Mouse (Mus musculus) limb, embryonic 10.5 days (tissue): ENCODE data around the gene Pank3. TPM values are rescaled to one million over a fixed set of nuclear protein-coding genes. Genes with fewer than 3 reads are reported as not detected.

Experiments
- DNase-seq: peaks from one replicate; pipeline ENCODE4 v3.0.0-alpha.2; 2017; ENCODE audit warnings: low spot score
- H3K27ac ChIP-seq: fragments of 300-500 bp; sonication (generic); 2 replicates; pipeline ENCODE4 v1.5.1; 2016; ENCODE audit warnings: mild to moderate bottlenecking
- H3K27me3 ChIP-seq: fragments of 300-500 bp; sonication (generic); 2 replicates; pipeline ENCODE4 v1.6.1; 2016; ENCODE audit warnings: low read depth, mild to moderate bottlenecking; ENCODE audit not compliant: poor library complexity, severe bottlenecking
- H3K36me3 ChIP-seq: fragments of 300-500 bp; sonication (generic); 2 replicates; pipeline ENCODE4 v1.6.1; 2016; ENCODE audit warnings: mild to moderate bottlenecking, moderate library complexity
- H3K4me1 ChIP-seq: fragments of 300-500 bp; sonication (generic); 2 replicates; pipeline ENCODE4 v1.6.1; 2016
- H3K4me3 ChIP-seq: fragments of 300-500 bp; sonication (generic); 2 replicates; pipeline ENCODE4 v1.5.1; 2016; ENCODE audit warnings: mild to moderate bottlenecking, moderate library complexity
- H3K9me3 ChIP-seq: fragments of 300-500 bp; sonication (generic); replicated peaks from 2 replicates; pipeline ENCODE4 v1.6.1; 2016; ENCODE audit warnings: mild to moderate bottlenecking
- WGBS: fragments of 180-500 bp; shearing (Covaris S2); methylation state at CpG from one replicate; pipeline ENCODE4 v1.1.7; 2016; 5-methylcytosine and 5-hydroxymethylcytosine counted together
- polyA plus RNA-seq: library from polyadenylated mRNA; unstranded; fragments of >200 nt; fragmentation: Nextera tagmentation; extraction: Ambion mirVana; gene quantifications from 2 replicates; pipeline ENCODE4 v1.2.1, GENCODE M21; 2016

The Pank3 gene
- 9.9 and 14.1 TPM in 2 replicates for polyA plus RNA-seq

DNA sequence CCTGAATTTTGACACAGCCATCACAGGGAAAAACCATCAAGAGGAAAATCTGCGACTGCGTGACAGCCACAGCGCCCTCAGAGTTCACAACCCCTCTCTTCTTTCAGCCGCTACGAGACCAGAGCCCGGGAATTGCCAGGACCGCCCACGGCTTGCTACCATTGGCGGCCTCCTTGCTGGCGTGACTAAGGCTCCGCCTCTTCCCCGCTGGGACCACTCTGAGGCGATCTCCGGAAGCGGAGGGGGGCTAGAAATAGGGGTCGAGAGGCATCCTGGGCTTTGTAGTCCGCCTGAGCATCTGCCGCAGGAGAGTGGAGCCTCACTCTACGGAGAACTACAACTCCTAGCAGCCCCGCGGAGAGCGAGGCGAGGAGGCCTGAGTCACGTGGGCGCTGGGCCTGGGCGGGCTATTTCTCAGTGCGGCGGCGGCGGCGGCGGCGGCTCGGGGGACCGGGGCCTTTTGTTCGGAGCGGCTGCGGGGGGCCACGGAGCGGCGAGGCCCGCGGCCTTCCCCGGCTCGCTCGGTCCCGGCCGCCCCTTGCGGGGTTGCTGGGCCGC is at the start of gene Pank3:
Gene Pank3 (plus strand): TSS at position 297 of the 558 bp plus-strand sequence.
- Histone ChIP-seq H3K4me3 (peak within 1 kb of the TSS; percentile 94), H3K27ac (peak within 1 kb of the TSS; percentile 99), H3K4me1 (peaks cover 13% of the 10 kb centered on the region), H3K27me3 (no peaks in the 10 kb centered on the region), H3K36me3 (peaks cover 19% of the 10 kb centered on the region), H3K9me3 (no peaks in the 10 kb centered on the region)
- WGBS, result under 1% methylated on average over 50 of the region's 50 CpGs
- peak; percentile 94 for DNase-seq

DNA sequence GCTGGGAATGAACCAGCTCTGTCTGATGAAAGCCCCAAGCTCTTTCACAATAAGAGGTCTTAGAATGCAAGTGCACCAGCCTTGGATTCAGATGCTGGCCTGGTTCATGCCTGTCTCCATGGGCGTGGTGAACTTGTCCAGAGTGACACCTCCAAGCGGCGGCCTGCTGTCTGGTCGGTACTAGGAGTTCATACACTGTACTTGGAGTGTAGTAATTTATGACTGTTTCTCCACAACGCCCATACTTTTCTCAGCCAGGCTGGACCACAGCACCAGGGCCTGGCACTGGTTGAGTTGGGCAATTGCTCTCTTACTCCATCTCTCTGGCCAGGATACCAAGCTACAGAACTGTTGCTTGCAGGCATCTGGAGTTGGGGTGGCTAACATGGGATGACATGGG is 45.4 kb upstream of the Pank3 start:
- Histone ChIP-seq H3K27me3 (no peaks in the 10 kb centered on the region), H3K27ac (no peak overlapping the region), H3K4me3 (no peak overlapping the region), H3K36me3 (no peaks in the 10 kb centered on the region), H3K9me3 (no peaks in the 10 kb centered on the region), H3K4me1 (no peaks in the 10 kb centered on the region)
- no peak for DNase-seq
- 90% methylated on average over 5 of the region's 5 CpGs for WGBS

DNA sequence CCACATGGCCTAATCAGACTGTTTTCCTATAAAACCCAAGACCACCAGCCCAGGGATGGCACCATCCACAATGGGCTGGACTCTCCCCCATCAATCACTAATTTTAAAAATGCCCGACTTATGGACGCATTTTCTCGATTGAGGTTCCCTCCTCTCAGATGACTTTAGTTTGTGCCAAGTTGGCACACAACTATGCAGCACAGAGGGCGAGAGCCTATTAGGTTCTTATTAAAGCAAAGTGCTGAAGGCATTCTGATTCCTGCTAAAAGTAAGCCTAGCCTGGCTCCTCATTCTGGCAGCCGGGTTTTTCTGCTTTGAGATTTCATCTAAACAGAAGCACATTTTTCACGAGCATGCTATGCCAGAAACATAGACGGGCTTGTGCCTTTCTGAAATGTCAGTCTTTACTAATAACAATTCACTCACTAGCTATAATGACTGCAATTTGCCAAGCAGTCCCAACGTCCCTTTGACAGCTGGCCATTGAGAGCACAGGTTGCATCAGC is 42.9 kb upstream of the Pank3 start:
- Histone ChIP-seq H3K4me3 (no peak overlapping the region), H3K27me3 (no peaks in the 10 kb centered on the region), H3K36me3 (no peaks in the 10 kb centered on the region), H3K4me1 (no peaks in the 10 kb centered on the region; the same call in 1 of the 2 replicates), H3K9me3 (no peaks in the 10 kb centered on the region), H3K27ac (no peak overlapping the region)
- no peak for DNase-seq
- WGBS, result 84% methylated on average over 8 of the region's 8 CpGs

DNA sequence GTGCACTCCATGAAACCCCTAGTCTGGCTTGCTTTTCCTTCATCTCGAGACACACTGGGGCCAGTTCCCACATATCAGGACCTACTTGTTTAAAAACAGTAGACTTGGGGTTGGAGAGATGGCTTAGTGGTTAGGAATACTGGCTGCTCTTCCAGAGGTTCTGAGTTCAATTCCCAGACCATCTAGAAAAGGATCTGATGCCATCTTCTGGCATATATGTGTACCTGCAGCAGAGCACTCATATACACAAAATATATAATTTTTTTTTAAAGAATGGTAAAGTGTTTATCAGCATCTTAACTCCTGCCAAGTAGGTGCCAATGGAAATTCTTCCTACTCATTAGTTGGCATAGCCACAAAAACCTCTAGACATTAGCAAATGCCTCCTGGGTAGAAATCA is 41.1 kb upstream of the Pank3 start:
- Histone ChIP-seq H3K27me3 (no peaks in the 10 kb centered on the region), H3K27ac (no peak overlapping the region), H3K4me1 (no peaks in the 10 kb centered on the region; the same call in 1 of the 2 replicates), H3K4me3 (no peak overlapping the region), H3K36me3 (no peaks in the 10 kb centered on the region), H3K9me3 (no peaks in the 10 kb centered on the region)
- 88% methylated on average over 1 of the region's 1 CpGs for WGBS
- no peak for DNase-seq

DNA sequence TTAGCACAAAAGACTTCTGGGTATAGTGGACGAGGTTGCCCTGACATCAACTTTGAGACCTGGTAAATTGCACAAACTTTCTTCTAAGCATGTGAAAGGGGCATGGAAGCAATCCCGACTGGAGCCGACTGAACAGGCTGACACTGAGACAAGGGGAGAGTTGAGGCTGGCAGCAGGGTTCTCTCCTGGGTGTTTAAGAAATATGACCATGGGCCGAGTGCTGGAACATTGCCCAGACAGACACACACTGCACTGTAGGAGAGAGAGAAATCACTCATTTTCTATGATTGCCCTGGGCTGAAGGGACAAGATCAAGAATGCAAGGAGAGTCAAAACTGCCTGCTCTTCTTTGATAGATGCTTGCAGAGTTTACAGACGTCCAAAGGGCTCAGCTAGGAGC is 40.1 kb upstream of the Pank3 start:
- Histone ChIP-seq H3K27me3 (no peaks in the 10 kb centered on the region), H3K27ac (no peak overlapping the region), H3K9me3 (no peaks in the 10 kb centered on the region), H3K4me3 (no peak overlapping the region), H3K36me3 (no peaks in the 10 kb centered on the region), H3K4me1 (no peaks in the 10 kb centered on the region; the same call in 1 of the 2 replicates)
- 61% methylated on average over 5 of the region's 5 CpGs for WGBS
- no peak for DNase-seq

DNA sequence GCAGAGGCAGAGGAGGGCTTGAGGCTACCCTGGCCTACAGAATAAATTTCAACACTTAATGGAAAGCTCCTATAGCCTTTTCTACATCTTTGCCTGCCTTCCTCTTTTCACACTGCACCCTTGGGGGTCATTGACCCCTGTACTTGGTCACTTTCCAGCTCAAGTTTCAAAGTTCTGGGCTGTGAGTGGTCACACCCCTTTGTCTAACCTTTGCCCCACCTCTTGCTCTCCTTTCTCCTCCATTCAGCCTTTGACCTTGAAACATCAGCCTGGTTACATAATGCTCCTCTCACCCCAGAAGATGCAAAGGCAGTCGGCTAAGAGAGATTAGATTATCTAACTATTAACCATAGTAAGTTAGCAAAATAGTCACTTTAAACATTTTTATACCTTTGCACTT is 36.9 kb upstream of the Pank3 start:
- Histone ChIP-seq H3K27ac (no peak overlapping the region), H3K27me3 (no peaks in the 10 kb centered on the region), H3K36me3 (no peaks in the 10 kb centered on the region), H3K4me1 (no peaks in the 10 kb centered on the region; the same call in 1 of the 2 replicates), H3K4me3 (no peak overlapping the region), H3K9me3 (no peaks in the 10 kb centered on the region)
- DNase-seq, result no peak
- WGBS, result 71% methylated on average over 1 of the region's 1 CpGs

DNA sequence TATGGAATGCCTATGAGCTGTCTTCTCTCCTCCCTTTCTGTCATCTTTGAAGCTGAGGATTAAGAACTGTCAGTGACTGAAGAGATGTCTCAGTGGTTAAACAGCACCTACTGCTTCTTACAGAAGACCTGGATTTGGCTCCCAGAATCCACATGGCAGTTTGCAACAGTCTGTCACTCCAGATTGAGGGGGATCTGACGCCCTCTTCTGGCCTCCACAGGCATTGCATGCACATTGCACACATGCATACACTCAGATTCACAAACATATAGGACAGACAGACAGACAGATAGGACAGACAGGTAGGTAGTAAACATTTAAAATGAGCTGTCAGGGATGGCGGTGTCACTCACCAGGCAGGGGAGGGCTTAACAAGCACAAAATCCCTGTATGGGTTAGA is 32.5 kb upstream of the Pank3 start:
- H3K4me1 ChIP-seq, result no peaks in the 10 kb centered on the region
- H3K36me3 ChIP-seq, result no peaks in the 10 kb centered on the region
- no peak overlapping the region for H3K4me3 ChIP-seq
- DNase-seq, result no peak
- 62% methylated on average over 2 of the region's 2 CpGs for WGBS
- H3K27ac ChIP-seq, result no peak overlapping the region
- H3K9me3 ChIP-seq, result no peaks in the 10 kb centered on the region
- H3K27me3 ChIP-seq, result no peaks in the 10 kb centered on the region

DNA sequence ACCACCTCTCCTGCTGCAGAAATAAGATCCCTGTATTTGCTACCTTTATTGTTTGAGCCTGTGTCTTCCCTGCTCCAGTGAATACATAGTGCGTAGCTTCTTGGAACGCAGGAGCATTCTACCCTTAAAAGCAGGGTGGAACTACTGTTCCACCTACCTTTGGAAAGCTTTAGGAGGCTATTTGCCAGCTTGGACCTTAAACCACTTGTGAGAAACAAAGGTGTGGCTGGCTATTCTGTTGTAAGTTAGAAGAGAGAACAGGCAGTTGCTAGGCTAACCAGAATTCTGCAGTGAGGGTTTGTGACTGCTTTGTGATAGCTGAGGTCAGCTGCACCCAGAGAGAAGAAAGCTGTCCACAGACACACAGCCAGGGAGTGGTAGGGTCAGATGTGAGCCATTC is 32.0 kb upstream of the Pank3 start:
- no peaks in the 10 kb centered on the region for H3K27me3 ChIP-seq
- no peak for DNase-seq
- H3K4me1 ChIP-seq, result no peaks in the 10 kb centered on the region
- no peaks in the 10 kb centered on the region for H3K9me3 ChIP-seq
- no peak overlapping the region for H3K27ac ChIP-seq
- H3K36me3 ChIP-seq, result no peaks in the 10 kb centered on the region
- 96% methylated on average over 2 of the region's 2 CpGs for WGBS
- H3K4me3 ChIP-seq, result no peak overlapping the region

DNA sequence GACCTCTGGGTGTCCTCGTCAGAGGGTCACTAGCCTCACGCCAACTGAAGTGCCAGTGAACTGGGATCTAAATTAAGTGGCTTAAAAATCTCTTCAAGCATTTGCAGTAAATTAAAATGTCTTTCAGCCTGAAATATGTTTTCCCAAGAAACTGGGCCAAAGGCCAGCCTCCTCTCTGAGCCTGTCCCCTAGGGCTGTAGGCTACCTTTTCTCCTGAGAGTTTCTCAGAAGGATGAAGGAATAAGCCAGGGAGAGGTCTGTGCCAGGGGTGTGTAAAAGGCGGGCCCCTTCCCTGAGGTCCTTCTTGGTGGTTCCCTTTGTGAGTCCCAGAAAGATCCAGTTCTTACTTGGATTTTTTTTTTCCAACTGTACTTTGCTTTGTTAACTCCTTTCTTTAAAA is 31.2 kb upstream of the Pank3 start:
- DNase-seq, result no peak
- Histone ChIP-seq H3K27me3 (no peaks in the 10 kb centered on the region), H3K36me3 (no peaks in the 10 kb centered on the region), H3K27ac (no peak overlapping the region), H3K9me3 (no peaks in the 10 kb centered on the region), H3K4me3 (no peak overlapping the region), H3K4me1 (no peaks in the 10 kb centered on the region)
- WGBS, result 68% methylated on average over 3 of the region's 3 CpGs

DNA sequence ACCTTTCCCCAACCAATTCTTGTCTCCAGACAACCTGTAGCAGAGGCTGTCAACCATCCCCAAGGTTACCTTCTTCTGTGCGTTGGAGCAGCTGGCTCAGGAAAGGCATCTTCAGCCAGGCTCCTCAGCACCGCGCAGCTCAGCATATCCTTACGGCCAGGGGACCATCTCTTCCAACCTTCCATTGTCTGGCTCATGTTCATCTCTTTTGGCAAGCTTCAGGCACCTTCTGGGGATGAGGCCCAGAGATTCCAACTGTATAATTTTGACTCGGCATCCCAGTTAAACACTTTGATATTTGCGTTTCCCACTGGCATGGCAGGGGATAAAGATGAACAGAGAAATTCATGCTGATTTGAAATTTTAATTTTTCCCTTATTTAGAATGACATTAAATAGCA is 25.7 kb upstream of the Pank3 start:
- Histone ChIP-seq H3K4me3 (no peak overlapping the region), H3K27ac (no peak overlapping the region), H3K27me3 (no peaks in the 10 kb centered on the region), H3K9me3 (no peaks in the 10 kb centered on the region), H3K36me3 (no peaks in the 10 kb centered on the region), H3K4me1 (no peaks in the 10 kb centered on the region)
- 95% methylated on average over 6 of the region's 6 CpGs for WGBS
- no peak for DNase-seq

DNA sequence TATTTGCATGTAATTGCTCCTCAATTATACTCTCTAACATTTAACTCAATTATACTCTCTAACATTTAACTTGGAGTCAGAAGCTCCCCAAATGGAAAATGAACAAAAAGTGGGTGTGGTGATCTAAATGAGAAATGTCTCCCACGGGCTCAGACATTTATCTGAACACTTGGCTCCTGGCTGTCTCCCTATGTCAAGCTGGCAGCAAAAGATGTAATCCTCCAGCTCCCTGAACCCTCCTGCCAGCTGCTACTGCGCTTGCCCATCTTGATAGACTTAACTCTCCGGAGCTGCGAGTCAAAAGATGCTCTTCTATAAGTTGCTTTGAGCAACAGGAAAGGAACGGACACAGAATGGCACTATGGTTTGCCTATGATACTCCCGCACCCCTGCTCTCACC is 24.7 kb upstream of the Pank3 start:
- 94% methylated on average over 6 of the region's 6 CpGs for WGBS
- Histone ChIP-seq H3K4me1 (no peaks in the 10 kb centered on the region), H3K27ac (no peak overlapping the region), H3K27me3 (no peaks in the 10 kb centered on the region), H3K36me3 (no peaks in the 10 kb centered on the region), H3K4me3 (no peak overlapping the region), H3K9me3 (no peaks in the 10 kb centered on the region)
- no peak for DNase-seq

DNA sequence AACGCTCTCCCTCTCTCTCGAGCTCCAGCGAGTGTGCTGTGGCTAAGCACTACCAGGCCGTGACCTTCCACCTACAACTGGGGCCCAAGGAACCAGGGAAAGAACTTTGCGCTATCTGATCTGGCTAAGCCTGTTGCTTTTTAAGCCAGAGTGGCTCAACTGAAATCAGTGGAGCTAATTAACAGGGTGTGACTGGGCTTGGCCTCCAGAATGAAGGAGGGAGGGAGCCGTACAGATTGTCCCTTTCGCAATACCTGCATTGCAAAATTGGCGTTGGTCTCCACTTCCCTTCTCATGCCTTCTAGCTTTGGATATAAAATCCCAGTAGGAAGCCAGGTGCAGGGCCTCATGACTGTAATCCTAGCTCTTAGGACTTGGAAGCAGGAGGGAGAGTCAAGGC is 18.7 kb upstream of the Pank3 start:
- Histone ChIP-seq H3K9me3 (no peaks in the 10 kb centered on the region), H3K4me1 (no peaks in the 10 kb centered on the region), H3K27me3 (no peaks in the 10 kb centered on the region), H3K36me3 (no peaks in the 10 kb centered on the region), H3K4me3 (no peak overlapping the region), H3K27ac (no peak overlapping the region)
- DNase-seq, result no peak
- WGBS, result 71% methylated on average over 8 of the region's 8 CpGs

DNA sequence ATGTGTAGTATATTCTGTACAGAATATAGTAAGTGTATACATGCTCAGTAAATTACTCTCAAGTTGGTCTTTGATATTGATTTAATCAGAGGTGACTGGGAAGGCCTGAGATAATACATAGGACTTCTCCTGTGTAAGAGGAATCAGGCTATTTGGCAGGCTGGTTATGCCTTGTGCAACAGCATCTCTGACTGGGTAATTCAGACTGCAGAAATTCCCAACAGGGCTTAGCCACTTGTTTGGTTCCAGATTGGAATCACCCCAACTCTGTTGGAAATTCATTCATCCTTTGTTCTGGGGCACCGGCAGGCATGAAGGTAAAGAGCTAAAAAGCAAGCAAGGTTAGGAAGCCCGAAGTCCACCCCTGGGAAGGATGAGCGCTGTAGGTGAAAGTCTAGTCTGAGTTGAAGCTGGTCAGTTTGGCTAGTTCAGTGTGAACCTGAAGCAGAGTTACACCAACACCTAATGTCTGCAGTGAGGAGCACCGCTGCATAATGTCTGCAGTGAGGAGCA is 14.3 kb upstream of the Pank3 start:
- Histone ChIP-seq H3K4me1 (no peaks in the 10 kb centered on the region), H3K27ac (no peak overlapping the region), H3K36me3 (no peaks in the 10 kb centered on the region), H3K27me3 (no peaks in the 10 kb centered on the region), H3K9me3 (no peaks in the 10 kb centered on the region), H3K4me3 (no peak overlapping the region)
- DNase-seq, result no peak
- WGBS, result 94% methylated on average over 4 of the region's 4 CpGs

DNA sequence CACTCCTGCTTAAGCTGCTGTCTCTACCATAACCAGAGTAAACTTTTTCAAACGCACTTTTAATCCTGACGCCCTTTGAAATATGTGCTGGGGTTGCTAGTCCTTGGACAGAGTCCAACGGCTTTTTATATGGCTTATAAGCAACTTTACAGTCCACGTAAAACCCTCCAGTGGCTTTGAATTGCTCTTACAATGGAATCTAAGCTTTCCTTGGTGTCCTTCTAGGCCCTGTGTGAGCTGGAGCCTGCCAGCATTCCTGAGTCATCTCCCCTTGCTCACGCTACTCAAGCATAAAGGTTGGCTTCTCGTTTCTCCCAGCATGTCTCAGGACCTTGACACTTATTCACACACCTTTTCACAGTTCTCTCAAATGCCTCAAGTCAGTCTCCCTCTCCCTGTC is 13.7 kb upstream of the Pank3 start:
- H3K36me3 ChIP-seq, result no peaks in the 10 kb centered on the region
- 82% methylated on average over 6 of the region's 6 CpGs for WGBS
- H3K4me3 ChIP-seq, result no peak overlapping the region
- DNase-seq, result no peak
- no peaks in the 10 kb centered on the region for H3K27me3 ChIP-seq
- H3K27ac ChIP-seq, result no peak overlapping the region
- no peaks in the 10 kb centered on the region for H3K9me3 ChIP-seq
- no peaks in the 10 kb centered on the region for H3K4me1 ChIP-seq
